Mouse (Mus musculus) hindbrain, embryonic 13.5 days (tissue): ENCODE data around the gene Scaf4. TPM values are rescaled to one million over a fixed set of nuclear protein-coding genes. Genes with fewer than 3 reads are reported as not detected.

ENCODE experiments used
- ATAC-seq: fragments of 200-750 bp; cut with Nextera tagmentation; 2 replicates; pipeline ENCODE4 v1.8.0; 2017; ENCODE audit warnings: moderate TSS enrichment; ENCODE audit not compliant: low FRiP score
- H3K27ac ChIP-seq: fragments of 300-500 bp; sonication (generic); 2 replicates; pipeline ENCODE4 v1.5.1; 2015; ENCODE audit warnings: inconsistent platforms, mild to moderate bottlenecking, moderate library complexity
- H3K27me3 ChIP-seq: fragments of 300-500 bp; sonication (generic); 2 replicates; pipeline ENCODE4 v1.6.1; 2015; ENCODE audit warnings: mild to moderate bottlenecking, inconsistent platforms
- H3K36me3 ChIP-seq: fragments of 300-500 bp; sonication (generic); 2 replicates; pipeline ENCODE4 v1.6.1; 2015; ENCODE audit warnings: mild to moderate bottlenecking, inconsistent platforms
- H3K4me1 ChIP-seq: fragments of 300-500 bp; sonication (generic); replicated peaks from 2 replicates; pipeline ENCODE4 v1.6.1; 2015; ENCODE audit warnings: inconsistent platforms
- H3K4me2 ChIP-seq: fragments of 300-500 bp; sonication (generic); 2 replicates; pipeline ENCODE4 v1.6.1; 2015; ENCODE audit warnings: inconsistent platforms, mild to moderate bottlenecking, moderate library complexity
- H3K4me3 ChIP-seq: fragments of 300-500 bp; sonication (generic); 2 replicates; pipeline ENCODE4 v1.5.1; 2015; ENCODE audit warnings: mild to moderate bottlenecking, inconsistent platforms
- H3K9ac ChIP-seq: fragments of 300-500 bp; sonication (generic); 2 replicates; pipeline ENCODE4 v1.6.1; 2015; ENCODE audit warnings: mild to moderate bottlenecking, inconsistent platforms
- H3K9me3 ChIP-seq: fragments of 300-500 bp; sonication (generic); 2 replicates; pipeline ENCODE4 v1.6.1; 2016; ENCODE audit warnings: inconsistent platforms
- WGBS: fragments of 180-500 bp; shearing (Covaris S2); methylation state at CpG from one replicate; pipeline ENCODE4 v1.1.7; 2015; 5-methylcytosine and 5-hydroxymethylcytosine counted together
- polyA plus RNA-seq: library from polyadenylated mRNA; unstranded; fragments of >200 nt; fragmentation: Nextera tagmentation; extraction: Ambion mirVana; gene quantifications from 2 replicates; pipeline ENCODE4 v1.2.1, GENCODE M21; 2015

Scaf4 gene
- 25.8 and 26.5 TPM in 2 replicates for polyA plus RNA-seq

GRCm38 (mm10) chr16:90283905-90284891 is at the start of gene Scaf4:
Gene Scaf4 (minus strand): TSS chr16:90284503.
- peak within 1 kb of the TSS; percentile 96 for H3K27ac ChIP-seq
- peak within 1 kb of the TSS; percentile 98 for H3K9ac ChIP-seq
- no peaks in the 10 kb centered on the region for H3K9me3 ChIP-seq
- H3K4me1 ChIP-seq, result peaks cover 49% of the 10 kb centered on the region
- ATAC-seq, result peak; percentile 98
- peak within 1 kb of the TSS; percentile 99 for H3K4me3 ChIP-seq
- under 1% methylated on average over 74 of the region's 123 CpGs for WGBS
- no peaks in the 10 kb centered on the region for H3K36me3 ChIP-seq
- no peaks in the 10 kb centered on the region for H3K27me3 ChIP-seq
- H3K4me2 ChIP-seq, result peak within 1 kb of the TSS; percentile 94

GRCm38 (mm10) chr16:90332553-90332952 is 48.2 kb upstream of the Scaf4 start:
- Histone ChIP-seq H3K27ac (no peak overlapping the region), H3K4me2 (no peak overlapping the region), H3K27me3 (no peaks in the 10 kb centered on the region), H3K9me3 (no peaks in the 10 kb centered on the region), H3K4me1 (peaks cover 4% of the 10 kb centered on the region; the same call in 1 of the 2 replicates), H3K36me3 (no peaks in the 10 kb centered on the region), H3K9ac (no peak overlapping the region), H3K4me3 (no peak overlapping the region)
- WGBS, result 58% methylated on average over 6 of the region's 6 CpGs
- ATAC-seq, result no peak

GRCm38 (mm10) chr16:90330979-90331378 is 46.7 kb upstream of the Scaf4 start:
- Histone ChIP-seq H3K9me3 (no peaks in the 10 kb centered on the region), H3K36me3 (no peaks in the 10 kb centered on the region), H3K4me2 (no peak overlapping the region), H3K9ac (no peak overlapping the region), H3K4me3 (no peak overlapping the region), H3K27ac (no peak overlapping the region), H3K27me3 (no peaks in the 10 kb centered on the region), H3K4me1 (peaks cover 4% of the 10 kb centered on the region; the same call in 1 of the 2 replicates)
- ATAC-seq, result no peak
- WGBS, result 97% methylated on average over 6 of the region's 6 CpGs

GRCm38 (mm10) chr16:90329511-90329910 is 45.2 kb upstream of the Scaf4 start:
- Histone ChIP-seq H3K4me3 (no peak overlapping the region), H3K4me2 (no peak overlapping the region)

GRCm38 (mm10) chr16:90322850-90323528 is 38.7 kb upstream of the Scaf4 start:
- H3K4me1 ChIP-seq, result no peaks in the 10 kb centered on the region; the same call in 1 of the 2 replicates
- 36% methylated on average over 8 of the region's 8 CpGs for WGBS
- H3K36me3 ChIP-seq, result no peaks in the 10 kb centered on the region
- H3K4me3 ChIP-seq, result no peak overlapping the region
- no peaks in the 10 kb centered on the region for H3K9me3 ChIP-seq
- no peak overlapping the region for H3K4me2 ChIP-seq
- ATAC-seq, result peak; percentile 66
- no peak overlapping the region for H3K9ac ChIP-seq
- no peaks in the 10 kb centered on the region for H3K27me3 ChIP-seq
- H3K27ac ChIP-seq, result no peak overlapping the region

More at GRCm38 (mm10) chr16:90329511-90329910, 45.2 kb upstream of the Scaf4 start:
- Histone ChIP-seq H3K9ac (no peak overlapping the region), H3K27ac (no peak overlapping the region), H3K27me3 (no peaks in the 10 kb centered on the region), H3K36me3 (no peaks in the 10 kb centered on the region), H3K4me1 (peaks cover 3% of the 10 kb centered on the region; the same call in 1 of the 2 replicates), H3K9me3 (no peaks in the 10 kb centered on the region)
- WGBS, result 88% methylated on average over 8 of the region's 8 CpGs
- ATAC-seq, result no peak

GRCm38 (mm10) chr16:90319321-90319720 is 35.0 kb upstream of the Scaf4 start:
- Histone ChIP-seq H3K4me2 (no peak overlapping the region), H3K27me3 (no peaks in the 10 kb centered on the region), H3K9me3 (no peaks in the 10 kb centered on the region), H3K4me1 (no peaks in the 10 kb centered on the region; the same call in 1 of the 2 replicates), H3K27ac (no peak overlapping the region), H3K9ac (no peak overlapping the region), H3K36me3 (no peaks in the 10 kb centered on the region), H3K4me3 (no peak overlapping the region)
- ATAC-seq, result no peak
- 77% methylated on average over 7 of the region's 7 CpGs for WGBS

- WGBS, result 72% methylated on average over 12 of the region's 12 CpGs
- H3K27me3 ChIP-seq, result no peaks in the 10 kb centered on the region
- H3K4me2 ChIP-seq, result no peak overlapping the region
- H3K27ac ChIP-seq, result no peak overlapping the region
- H3K9ac ChIP-seq, result no peak overlapping the region
- ATAC-seq, result no peak
- no peak overlapping the region for H3K4me3 ChIP-seq
- no peaks in the 10 kb centered on the region for H3K36me3 ChIP-seq
- H3K4me1 ChIP-seq, result no peaks in the 10 kb centered on the region; the same call in 1 of the 2 replicates
- no peaks in the 10 kb centered on the region for H3K9me3 ChIP-seq
Measured at GRCm38 (mm10) chr16:90318372-90318926, 34.1 kb upstream of the Scaf4 start.

- no peaks in the 10 kb centered on the region; the same call in 1 of the 2 replicates for H3K4me1 ChIP-seq
- no peak overlapping the region for H3K9ac ChIP-seq
- ATAC-seq, result no peak
- H3K27ac ChIP-seq, result no peak overlapping the region
- no peaks in the 10 kb centered on the region for H3K27me3 ChIP-seq
- 77% methylated on average over 4 of the region's 4 CpGs for WGBS
- H3K9me3 ChIP-seq, result no peaks in the 10 kb centered on the region
- no peak overlapping the region for H3K4me2 ChIP-seq
- no peaks in the 10 kb centered on the region for H3K36me3 ChIP-seq
- H3K4me3 ChIP-seq, result no peak overlapping the region
Measured at GRCm38 (mm10) chr16:90317777-90318176, 33.5 kb upstream of the Scaf4 start.

- ATAC-seq, result no peak
- H3K4me3 ChIP-seq, result no peak overlapping the region
- no peak overlapping the region for H3K27ac ChIP-seq
- H3K36me3 ChIP-seq, result no peaks in the 10 kb centered on the region
- no peak overlapping the region for H3K4me2 ChIP-seq
- WGBS, result 91% methylated on average over 4 of the region's 4 CpGs
- no peak overlapping the region for H3K9ac ChIP-seq
- no peaks in the 10 kb centered on the region; the same call in 1 of the 2 replicates for H3K4me1 ChIP-seq
- H3K27me3 ChIP-seq, result no peaks in the 10 kb centered on the region
- no peaks in the 10 kb centered on the region for H3K9me3 ChIP-seq
Measured at GRCm38 (mm10) chr16:90315881-90316280, 31.6 kb upstream of the Scaf4 start.

GRCm38 (mm10) chr16:90312449-90313082 is 28.3 kb upstream of the Scaf4 start:
- no peak overlapping the region for H3K9ac ChIP-seq
- H3K9me3 ChIP-seq, result no peaks in the 10 kb centered on the region
- no peak overlapping the region for H3K4me2 ChIP-seq
- H3K36me3 ChIP-seq, result no peaks in the 10 kb centered on the region
- peak; percentile 65 for ATAC-seq
- no peaks in the 10 kb centered on the region for H3K4me1 ChIP-seq
- 80% methylated on average over 13 of the region's 13 CpGs for WGBS
- no peak overlapping the region for H3K27ac ChIP-seq
- H3K4me3 ChIP-seq, result no peak overlapping the region
- no peaks in the 10 kb centered on the region for H3K27me3 ChIP-seq

- no peaks in the 10 kb centered on the region for H3K36me3 ChIP-seq
- H3K4me2 ChIP-seq, result no peak overlapping the region
- no peak overlapping the region for H3K4me3 ChIP-seq
- no peak for ATAC-seq
- H3K4me1 ChIP-seq, result no peaks in the 10 kb centered on the region
- H3K27ac ChIP-seq, result no peak overlapping the region
- H3K9ac ChIP-seq, result no peak overlapping the region
- 86% methylated on average over 11 of the region's 11 CpGs for WGBS
- H3K9me3 ChIP-seq, result no peaks in the 10 kb centered on the region
- H3K27me3 ChIP-seq, result no peaks in the 10 kb centered on the region
Measured at GRCm38 (mm10) chr16:90310488-90311135, 26.3 kb upstream of the Scaf4 start.
